Mouse (Mus musculus): ENCODE measurements around the gene Gm16253. TPM values are rescaled to one million over a fixed set of nuclear protein-coding genes. Genes with fewer than 3 reads are reported as not detected.

Gene Gm16253
- total RNA-seq, 2 experiments from 2014 or later, result 1.4 to 2.4 TPM

DNA sequence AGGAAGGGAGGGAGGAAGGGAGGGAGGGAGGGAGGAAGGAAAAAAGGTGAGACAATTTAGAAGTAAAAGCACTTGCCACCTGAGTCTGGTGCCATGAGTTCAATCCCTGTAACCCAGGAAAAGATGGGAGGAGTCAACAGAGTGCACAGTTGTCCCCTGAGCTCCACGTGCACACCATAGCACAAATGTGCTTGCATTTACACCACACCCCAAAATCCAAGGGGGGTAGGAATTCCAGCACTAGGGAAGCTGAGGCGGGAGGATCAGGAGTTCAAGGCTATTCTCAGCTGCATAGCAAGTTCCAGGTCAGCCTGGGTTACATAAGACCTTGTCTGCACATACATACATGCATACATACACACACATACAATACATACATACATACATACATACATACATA, 5.4 kb upstream of the Gm16253 start:
- DNase-seq, result no peak
- intact Hi-C loops (cut with DNase I), result no loop called here

DNA sequence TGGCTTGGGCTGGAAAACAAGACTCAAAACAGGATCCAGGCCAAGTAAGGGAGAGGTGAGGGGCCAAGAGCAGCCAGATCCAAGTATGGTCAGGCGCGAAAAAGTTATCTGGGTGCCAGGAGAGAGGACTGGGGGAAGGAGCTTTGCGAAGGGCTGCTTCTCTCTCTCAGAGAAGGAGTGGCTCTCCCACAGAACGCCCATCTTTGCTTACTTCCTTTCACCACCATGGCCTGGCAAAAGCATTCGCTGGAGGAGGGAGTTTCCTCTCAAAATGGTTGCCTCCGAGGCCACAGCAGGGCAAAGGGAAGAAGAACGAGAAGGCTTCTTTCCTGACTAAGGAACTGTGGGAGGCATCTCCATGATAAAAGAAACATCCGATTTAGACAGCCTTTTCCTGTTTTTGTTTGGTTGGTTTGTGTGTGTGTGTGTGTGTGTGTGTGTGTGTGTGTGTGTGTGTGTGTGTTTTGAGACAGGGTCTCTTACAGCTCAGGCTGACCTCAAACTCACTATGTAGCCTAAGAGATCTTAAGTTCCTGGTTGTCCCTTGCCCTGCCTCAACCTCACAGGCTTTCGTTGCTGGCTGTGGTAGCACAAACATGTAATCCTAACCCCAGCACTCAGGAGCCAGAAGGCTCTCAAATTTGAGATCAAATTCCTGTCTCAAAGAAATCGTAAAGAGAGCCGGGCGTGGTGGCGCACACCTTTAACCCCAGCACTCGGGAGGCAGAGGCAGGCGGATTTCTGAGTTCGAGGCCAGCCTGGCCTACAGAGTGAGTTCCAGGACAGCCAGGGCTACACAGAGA, 4.7 kb upstream of the Gm16253 start:
- DNase-seq, result peak in 1 of 2 experiments; percentile 39
- intact Hi-C loops (cut with DNase I), result no loop called here

DNA sequence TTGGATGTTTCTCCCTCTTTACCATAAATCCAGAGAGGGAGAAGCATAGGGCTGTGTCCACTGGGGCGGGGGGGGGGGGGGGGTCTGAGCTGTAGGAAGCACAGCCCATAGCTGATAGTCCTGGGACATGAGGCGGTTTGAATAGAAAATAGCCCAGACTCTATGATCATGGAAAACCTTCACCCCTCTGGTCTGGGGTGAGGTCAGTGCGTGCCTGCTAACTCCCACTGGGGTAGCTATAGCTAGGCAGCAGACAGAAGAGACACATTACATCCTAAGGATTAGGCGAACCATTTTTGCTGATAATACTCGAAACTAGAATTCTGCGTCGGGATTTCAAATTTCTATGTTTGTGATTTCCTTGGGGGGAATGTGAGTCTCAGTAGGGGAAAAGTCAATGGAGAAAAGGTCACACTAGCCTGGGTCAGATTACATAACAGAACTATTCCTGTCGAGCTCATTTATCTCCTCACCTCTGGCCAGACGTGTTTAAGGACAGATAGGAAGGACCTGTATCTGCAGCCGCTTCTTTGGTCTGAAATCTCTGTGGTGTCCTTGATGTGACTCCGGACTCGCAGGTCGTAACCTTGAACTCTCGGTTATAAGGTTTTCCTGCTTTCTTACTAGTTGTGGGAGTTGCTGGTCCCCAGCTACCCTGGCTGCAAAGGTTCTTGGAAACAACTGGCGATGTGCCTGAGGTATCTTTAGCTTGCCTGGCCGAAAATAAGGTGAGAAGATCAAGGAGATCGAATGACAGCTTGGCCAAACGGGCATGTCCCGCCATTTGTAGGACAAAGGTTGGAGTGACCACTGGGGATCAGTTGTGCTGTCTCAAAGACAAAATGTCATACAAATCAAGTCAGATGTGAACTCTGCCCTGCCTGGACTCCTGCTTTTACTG, 2.9 kb upstream of the Gm16253 start:
- intact Hi-C loops (cut with DNase I), result no loop called here
- DNase-seq, result peak in 1 of 2 experiments; percentile 49

DNA sequence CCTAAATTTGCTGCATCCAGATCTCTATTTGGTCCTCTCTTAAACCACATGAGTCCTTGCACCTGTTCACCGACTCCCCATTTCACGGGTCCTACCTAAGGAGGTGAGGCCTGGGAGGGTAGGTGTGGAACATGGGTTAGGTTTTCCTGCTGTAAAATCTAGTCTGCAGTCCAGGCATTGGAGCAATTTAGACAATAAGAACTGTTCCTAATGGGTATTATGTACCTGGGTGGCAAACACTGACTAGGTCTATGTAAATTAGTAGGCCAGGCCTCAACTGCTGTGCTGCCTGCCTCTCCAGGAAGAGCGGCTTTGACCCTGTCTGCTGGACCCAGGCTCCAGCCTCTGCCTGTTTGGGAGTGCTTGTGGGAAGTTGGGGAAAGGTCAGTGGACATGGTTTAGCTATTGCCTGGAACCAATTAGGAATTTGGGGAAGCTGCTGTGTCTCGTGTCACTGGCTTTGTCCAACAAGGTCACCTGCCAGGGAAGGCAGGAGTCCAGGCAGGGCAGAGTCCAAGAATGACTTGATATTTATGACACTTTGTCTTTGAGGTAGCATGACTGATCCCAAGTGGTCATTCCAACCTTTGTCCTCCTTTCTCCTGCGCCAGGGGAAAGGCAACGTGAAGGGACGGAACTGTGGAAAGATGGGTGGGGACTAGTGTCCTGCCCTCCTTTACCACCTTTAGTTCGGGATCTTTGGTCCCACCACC, 1.4 kb upstream of the Gm16253 start:
- DNase-seq, result peak; percentile 73 to 78
- intact Hi-C loops (cut with DNase I), result no loop called here

DNA sequence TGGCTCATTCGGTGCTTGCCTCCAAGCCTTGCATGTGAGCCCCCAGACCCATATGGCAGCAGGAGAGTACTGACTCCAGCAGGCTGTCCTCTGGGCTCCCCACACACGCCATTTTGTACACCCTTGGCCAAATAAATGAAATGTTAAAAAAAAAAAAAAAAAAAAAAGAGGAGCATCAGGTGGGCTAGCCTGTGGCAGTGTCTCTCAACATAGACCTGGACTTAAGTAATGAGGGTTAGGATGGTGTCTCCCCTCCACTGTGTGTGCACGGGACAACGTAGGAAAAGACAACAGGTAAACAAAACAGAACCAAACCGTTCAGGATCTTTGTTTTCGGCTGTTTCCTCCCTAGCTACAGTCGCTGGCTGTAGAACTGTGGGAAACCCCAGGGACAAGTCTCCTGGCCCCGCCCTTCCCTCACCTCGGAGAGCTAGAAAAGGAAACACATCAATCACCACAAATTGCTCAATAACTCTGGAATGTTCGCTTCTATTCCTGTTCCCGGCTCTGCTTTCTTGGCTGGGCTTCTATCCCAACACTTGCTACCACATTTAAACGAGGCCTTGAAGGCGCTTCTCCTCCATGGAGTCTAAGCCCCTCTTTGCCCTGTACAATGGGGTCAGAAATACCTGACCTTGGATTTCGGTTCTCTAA, 652 bp upstream of the Gm16253 start:
- intact Hi-C loops (cut with DNase I), result no loop called here
- DNase-seq, result peak; percentile 73 to 82

DNA sequence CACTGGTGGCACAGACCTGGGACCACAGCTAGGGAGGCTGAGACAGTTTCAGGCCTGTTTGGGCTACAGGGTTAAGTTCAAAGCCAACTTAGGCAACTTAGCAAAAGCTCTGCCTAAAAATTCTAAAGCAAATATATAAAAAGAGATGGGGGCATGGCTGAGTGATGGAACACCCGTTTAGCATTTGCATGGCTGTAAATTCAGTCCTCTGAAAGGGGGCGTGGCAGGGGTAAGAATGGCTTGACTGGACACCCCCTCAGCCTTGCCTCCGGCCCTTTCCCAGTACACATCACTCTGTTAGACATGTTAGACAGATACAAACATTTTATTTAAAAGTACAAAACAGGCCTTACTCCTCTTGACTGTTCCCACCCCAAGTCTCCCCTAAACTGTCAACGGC, 782 bp downstream of the Gm16253 start:
- intact Hi-C loops (cut with DNase I), result no loop called here
- DNase-seq, result no peak

DNA sequence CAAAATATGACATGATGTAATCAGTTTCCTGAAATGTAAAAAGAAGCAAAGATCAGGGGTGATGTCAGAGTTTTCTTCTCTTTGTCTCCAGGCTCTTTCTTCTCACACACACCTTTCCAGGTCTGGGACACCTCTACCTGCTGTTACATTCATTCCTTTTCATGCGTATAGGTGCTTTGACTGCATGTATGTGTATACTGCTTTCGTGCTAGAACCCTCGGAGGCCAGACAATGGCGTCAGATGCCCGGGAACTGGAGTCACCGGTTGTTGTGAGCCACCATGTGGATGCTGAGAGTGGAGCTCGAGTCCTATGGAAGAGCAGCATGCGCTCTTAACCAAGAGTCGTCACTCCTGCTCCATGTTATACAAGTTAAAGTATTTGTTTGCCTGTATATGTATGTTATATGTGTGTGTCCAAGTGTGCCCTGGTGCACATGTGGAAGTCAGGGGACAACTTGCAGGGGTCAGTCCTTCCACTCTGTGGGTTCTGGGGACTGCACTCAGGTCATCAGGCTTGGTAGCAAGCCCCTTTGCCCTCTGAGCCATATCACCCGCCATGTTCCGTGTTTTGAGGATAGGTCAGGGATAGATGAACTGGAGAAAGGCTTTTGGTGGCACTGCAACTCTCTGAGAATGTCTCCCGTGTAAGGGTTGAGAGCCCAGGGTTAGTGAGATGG, 1.9 kb downstream of the Gm16253 start:
- intact Hi-C loops (cut with DNase I), result loop anchor here (1.0 kb wide), 1 partner anchor 27 kb away; no protein-coding TSS in a partner anchor
- DNase-seq, result no peak

DNA sequence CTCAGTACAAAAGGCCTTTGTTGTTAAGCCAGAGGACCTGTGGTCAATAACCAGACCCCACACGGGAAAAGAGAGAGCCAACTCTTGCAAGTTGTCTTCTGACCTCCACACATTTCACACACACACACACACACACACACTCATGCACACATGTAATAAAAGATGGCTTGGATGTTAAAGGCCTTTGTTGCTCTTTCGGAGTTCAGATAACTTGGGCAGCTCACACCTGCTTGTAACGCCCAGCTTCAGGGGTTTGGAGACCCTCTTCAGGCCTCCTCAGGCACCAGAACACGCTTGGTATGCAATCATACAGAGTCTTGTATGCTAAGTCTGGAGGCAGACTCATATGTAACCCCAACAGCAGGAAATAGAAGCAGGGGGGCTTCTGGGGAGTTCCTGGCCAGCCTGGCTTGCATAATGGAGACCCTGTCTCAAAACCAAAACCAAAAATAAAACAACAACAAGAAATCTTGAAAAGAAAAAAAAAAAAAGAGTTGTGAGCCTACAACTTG, 2.5 kb downstream of the Gm16253 start:
- intact Hi-C loops (cut with DNase I), result loop anchor here (1.0 kb wide), 1 partner anchor 28 kb away; no protein-coding TSS in a partner anchor
- no peak for DNase-seq

DNA sequence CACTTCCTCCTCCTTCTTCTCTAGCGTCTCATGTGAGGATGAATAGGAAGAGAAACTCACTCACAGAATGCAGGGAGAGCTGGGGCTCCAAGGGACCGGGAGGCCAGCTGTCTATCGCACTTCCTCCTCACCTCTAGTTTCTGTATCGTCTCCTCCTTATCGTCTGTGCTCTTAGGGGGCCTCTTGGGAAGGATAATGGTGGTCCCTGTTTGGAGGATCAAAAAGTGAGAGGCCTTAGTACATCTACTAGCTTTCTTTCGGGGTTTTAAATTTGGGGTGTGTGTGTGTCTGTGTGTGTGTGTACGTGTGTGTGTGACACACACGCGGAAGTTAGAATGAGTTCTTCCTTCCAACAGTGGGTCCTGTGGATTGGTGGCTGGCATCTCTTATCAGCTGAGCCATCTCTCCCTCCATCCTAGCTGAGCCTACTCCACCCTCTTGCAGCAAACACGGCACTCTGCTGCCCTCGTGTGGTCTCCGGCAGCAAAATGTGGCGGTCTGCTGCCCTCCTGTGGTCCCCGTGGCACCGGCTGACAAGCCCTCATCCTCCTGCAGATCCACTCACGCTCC, 3.2 kb downstream of the Gm16253 start:
- DNase-seq, result peak; percentile 87 to 88
- intact Hi-C loops (cut with DNase I), result loop anchor here (1.0 to 5.0 kb wide), 3 partner anchors 29 to 57 kb away; partner anchors contain the start of genes Gm42957 and Pex11b

DNA sequence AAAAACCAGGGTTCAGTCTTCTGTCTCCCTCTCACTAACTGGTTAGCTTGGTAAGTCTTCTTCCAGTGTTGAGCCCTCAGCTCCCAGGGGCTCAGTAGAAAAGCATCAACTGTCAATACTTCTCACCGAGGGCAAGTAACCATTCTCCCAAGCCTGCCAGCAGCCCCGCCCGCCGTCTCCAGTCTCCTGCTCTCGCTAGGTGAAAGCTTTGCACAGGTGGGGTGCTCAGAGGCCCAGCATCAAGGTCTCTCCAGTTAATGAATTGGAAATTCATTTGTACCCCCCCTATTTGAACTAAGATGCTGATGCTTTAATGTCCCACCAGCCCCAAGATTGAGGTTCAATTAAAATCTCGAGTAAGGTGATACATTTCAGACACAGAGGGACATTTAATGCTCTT, 4.4 kb downstream of the Gm16253 start:
- intact Hi-C loops (cut with DNase I), result loop anchor here (5.0 kb wide), 1 partner anchor 56 kb away; the partner anchor contains the start of genes Gm42957 and Pex11b
- DNase-seq, result no peak

DNA sequence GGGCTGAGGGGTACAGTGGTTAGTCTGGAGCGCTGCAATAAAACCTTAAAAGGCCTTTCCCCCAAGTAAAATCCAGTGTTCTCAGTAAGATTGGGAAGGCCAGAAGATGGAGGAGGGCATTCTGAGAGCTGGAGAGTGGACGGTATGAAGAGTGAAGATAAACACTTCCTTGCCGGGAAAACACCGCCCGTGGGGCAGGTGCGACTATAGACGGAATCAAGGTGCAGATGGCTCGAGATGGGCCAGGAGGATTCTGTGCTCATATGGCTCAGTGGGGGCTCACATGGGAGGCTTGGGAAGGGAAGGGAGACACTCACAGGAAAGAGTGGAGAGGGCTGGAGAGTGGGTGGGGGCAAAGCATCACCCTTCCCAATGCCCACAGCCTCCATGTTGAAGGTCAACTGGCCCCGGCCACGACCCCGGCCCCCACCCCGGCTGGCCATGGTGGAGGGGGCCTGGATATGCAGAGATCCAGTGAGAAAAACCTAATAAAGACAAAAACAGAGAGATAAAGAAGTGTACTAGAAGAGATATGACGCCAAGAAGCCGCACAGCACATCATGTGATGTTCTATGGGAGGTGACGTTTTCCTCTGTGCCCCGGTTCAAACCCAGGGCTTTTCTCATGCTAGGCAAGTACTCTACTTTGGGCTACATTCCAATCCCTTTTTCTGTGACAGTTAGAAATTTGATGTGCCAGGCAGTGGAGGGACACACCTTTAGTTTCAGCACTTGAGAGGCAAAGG, 5.2 kb downstream of the Gm16253 start:
- intact Hi-C loops (cut with DNase I), result loop anchor here (5.0 kb wide), 1 partner anchor 55 kb away; the partner anchor contains the start of genes Gm42957 and Pex11b
- no peak for DNase-seq

DNA sequence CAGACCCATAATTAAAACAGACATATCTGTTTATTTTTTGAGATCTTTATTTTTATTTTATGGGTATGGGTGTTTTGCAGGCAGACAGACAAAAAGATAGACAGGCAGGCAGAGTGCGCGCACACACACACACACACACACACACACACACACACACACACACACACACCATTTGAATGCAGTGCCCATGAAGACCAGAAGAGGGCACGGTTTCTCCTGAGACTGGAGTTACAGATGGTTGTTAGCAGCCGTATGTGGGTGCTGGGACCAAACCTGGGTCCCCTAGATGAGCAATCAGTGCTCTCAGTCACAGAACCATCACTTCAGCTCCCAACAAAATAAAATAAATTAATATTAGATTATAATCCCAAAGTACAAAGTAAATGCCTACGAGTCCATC, 6.6 kb downstream of the Gm16253 start:
- intact Hi-C loops (cut with DNase I), result loop anchor here (5.0 kb wide), 1 partner anchor 54 kb away; the partner anchor contains the start of genes Gm42957 and Pex11b
- DNase-seq, result no peak

DNA sequence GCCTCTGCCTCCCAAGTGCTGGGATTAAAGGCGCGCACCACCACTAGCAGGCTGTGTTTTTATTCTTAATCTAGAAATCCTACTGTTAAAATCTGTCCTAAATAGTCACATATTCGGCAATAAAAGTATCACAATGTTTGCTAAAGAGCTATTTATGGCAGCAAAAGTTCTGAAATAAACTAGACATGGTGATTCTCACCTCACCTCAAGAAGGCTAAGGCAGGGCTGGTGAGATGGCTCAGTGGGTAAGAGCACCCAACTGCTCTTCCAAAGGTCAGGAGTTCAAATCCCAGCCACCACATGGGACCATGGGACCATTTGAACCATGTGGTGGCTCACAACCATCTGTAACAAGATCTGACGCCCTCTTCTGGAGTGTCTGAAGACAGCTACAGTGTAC, 13.9 kb downstream of the Gm16253 start:
- no peak for DNase-seq
- intact Hi-C loops (cut with DNase I), result no loop called here

DNA sequence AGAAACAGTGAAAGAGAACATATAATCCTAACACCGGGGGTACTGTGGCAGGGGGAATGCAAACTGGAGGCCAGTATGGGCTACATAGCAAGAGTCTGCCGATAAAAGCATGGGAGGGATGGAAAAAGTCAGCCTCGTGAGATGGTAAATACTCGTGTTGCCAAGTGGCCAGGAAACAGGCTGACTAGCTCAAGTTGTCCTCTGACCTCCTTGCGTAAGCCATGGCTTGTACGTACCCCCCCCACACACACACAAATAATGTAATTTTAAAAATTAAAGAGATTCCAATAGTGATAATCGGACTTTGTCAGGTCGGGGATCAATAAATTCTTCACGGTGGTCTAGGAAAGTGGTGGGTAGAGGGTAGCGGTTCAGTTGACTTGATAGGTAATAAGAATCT, 16.6 kb downstream of the Gm16253 start:
- DNase-seq, result no peak
- intact Hi-C loops (cut with DNase I), result no loop called here

DNA sequence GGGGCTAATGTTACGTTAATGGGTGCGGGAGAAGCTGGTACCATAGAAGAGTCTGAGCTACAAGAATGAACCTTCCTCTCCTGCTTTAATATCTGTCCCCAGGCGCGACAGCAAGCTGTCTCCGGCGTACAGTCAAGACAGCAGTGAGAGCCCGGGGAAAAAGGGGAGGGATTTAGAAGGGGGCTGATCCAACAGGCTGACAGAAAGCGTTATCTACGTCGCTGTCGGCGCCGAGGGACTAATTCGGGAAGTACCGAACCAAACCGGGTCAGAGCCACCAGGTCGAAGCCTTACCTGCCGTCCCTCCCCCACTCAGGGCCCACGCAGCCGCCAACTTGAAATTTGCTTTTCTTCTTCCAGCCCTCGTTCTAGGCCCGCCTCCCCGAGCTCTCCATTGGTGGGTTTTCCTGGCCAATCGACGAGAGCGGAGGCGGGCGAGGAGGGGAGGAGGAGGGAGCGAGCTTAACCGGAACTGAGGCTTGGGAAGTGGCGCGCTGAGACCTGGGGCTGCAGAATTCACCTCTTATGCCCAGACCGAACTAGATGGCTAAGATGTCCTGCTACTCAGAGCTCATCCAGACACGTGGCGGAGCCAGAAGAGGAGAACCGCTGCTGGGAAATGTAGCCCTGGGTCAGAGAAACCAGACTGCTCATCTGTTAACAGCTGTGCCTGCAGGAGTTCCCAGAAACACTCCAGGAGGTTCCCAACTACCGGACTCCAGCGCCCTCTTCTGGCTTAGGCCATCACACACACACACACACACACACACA, 17.2 kb downstream of the Gm16253 start, which contains the start of gene Polr3gl:
TSS of gene Polr3gl (minus strand) at position 392 of the 771 bp plus-strand sequence.
- intact Hi-C loops (cut with DNase I), result no loop called here

DNA sequence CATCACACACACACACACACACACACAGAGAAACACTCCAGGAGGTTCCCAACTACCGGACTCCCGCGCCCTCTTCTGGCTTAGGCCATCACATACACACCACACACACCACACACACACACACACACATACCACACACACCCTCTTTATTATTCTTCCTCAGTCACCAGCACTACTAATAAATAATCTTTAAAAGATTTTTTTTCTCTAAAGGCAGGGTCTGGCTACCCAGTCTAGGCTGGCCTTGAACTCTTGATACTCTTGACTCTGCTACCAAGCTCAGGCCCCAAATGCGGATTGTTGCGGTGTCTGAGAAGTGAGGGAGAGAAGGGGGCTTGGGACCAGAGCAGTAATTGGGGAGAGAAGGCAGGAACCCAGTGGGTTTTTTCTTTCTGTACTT, 18.1 kb downstream of the Gm16253 start:
- no peak for DNase-seq
- intact Hi-C loops (cut with DNase I), result loop anchor here (5.0 kb wide), 1 partner anchor 42 kb away; the partner anchor contains the start of genes Gm42957 and Pex11b

More for the DNA sequence above, 17.2 kb downstream of the Gm16253 start, which contains the start of gene Polr3gl:
- DNase-seq, result peak; percentile 90 to 92

DNA sequence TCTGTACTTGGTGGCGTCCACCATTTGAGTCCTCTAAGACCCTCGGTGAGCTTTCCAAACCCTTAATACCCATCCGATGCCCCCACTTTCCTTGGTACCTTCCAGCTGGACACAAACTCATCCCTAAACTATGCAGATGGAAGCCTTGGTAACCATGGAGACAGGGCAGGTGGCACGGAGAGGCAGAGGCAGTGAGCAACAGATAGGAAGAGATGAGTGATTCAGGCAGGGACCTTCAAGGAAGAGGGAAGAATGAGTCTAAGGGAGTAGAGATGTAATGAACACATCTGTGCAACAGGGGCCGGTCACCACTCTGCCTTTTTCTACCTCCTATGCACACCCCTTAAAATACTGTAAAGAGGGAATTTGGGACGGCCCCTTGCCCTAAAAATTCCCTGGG, 18.9 kb downstream of the Gm16253 start:
- DNase-seq, result no peak
- intact Hi-C loops (cut with DNase I), result loop anchor here (5.0 kb wide), 1 partner anchor 42 kb away; the partner anchor contains the start of genes Gm42957 and Pex11b

Data from gastrocnemius, postnatal 36 days (tissue).